Mouse (Mus musculus) thymus, postnatal 14 days (tissue): ENCODE measurements around the gene Vcp.

Source experiments
- DNase-seq: peaks from one replicate; pipeline ENCODE4 v3.0.0; 2021

Gene Vcp

DNA sequence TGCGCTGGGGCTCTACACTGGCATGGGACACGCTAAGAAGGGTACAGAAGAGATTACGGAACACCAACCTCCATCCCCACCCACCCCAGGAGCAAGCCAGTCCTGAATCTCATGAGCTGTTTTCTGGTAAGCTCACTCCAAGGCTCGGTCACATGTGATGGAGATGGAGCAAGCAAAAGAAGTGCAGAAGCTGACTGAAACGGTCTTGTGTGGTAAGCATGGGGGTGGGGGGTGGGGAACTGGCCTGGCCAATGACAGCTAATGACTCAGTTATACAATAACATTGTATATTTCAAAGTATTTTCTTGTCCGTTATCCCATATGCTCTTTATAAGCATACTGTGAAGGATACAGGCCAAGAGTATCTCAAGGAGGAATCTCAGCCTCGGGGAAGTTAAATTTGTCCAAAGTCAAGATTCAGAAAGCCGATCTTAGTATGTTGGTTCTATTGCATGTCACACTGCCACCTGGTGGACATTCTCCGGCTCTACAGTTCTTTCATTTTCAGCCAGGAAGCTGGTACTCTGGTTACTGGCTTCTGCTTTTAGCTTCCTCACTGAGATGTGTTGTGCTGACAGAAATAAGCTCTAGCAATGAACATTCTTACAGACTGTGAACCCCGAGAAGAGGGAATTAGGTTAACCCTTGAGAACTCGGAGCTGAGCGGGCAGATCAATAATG, 35.1 kb downstream of the Vcp start:
- peak; percentile 51 for DNase-seq

DNA sequence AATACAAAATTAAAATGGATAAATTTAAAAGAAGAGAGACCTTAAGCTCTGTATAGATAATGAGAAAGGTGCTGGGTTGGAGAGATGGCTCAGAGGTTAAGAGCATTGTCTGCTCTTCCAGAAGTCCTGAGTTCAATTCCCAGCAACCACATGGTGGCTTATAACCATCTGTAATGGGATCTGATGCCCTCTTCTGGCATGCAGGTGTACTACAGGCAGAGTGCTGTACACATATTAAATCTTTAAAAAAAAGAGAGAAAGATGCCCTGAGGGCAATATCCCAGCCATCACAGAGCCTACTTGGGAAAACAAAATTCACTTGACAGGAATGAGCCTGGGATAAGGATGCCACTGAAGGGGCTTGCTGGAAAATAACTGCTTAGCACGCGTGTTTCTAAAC, 36.8 kb downstream of the Vcp start:
- peak; percentile 40 for DNase-seq

DNA sequence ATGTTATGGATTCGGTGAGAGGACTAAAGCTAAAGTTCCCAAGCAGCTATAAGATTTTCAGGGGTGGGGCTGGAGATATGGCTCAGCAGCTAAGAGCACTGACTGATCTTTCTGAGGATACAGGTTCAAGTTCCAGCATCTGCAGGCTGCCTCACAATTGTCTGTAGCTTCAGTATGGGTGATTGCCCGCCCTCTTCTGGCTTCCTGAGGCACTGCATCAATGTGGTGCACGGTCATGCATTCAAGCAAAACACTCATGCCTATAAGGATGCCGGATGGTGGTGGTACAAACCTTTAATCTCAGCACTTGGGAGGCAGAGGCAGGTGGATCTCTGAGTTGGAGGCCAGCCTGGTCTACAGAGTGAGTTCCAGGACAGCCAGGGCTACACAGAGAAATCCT, 38.7 kb downstream of the Vcp start:
- peak; percentile 69 for DNase-seq

DNA sequence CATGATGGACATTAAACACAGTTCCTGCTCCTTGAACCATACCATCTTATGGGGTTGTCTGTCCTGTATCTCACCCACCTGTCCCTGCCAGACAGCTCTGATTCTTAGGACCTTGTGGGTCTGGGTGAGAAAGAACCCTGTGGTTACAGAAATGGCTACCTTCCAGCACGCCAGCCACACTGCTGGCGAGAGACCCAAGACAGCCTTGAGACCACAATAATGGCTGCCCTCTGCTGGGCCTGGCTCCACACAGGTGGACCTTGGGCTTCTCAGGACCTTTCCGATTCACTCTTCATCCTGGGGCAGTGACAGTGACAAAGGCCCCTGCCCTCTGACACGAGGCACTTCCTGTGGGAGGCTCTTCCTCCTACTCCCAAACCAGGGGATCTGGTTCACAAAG, 40.9 kb downstream of the Vcp start:
- DNase-seq, result no peak

DNA sequence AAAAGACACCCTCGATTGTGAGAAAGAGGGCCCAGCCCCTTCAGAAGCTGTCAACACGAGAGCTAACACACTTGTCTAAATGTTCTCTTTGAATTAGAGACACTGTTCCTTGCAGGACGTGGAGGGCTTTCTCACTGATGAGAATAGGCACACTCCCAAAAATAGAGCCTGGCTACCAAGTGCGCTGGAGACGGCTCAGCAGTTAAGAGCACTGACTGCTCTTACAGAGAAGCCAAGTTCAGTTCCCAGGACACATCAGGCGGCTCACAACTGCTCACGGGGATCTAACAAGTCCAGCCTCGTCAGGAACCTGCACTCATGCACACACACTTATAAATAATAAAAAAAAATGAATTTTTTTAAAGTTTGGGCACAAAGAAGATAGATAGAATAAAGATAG, 41.4 kb downstream of the Vcp start:
- no peak for DNase-seq

DNA sequence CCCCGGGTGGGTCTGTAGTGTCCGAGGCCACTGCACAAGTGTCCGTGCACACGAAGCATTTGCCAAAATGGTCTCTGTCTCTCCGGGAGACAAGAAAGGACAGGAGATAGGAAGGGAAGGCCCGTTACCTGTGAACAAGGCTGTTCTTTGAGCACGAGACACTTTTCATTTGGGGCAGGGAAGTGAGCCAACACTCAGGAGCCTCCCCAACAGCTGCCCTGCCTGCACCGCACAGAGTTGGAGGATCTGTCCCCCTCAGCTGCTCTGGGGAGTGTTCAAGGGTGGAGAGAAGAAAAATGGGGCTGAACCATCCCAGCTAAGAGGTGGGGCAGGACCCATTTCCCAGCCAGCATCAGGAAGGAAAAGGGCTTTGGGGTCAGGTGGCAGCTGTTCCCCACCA, 42.3 kb downstream of the Vcp start:
- DNase-seq, result no peak

DNA sequence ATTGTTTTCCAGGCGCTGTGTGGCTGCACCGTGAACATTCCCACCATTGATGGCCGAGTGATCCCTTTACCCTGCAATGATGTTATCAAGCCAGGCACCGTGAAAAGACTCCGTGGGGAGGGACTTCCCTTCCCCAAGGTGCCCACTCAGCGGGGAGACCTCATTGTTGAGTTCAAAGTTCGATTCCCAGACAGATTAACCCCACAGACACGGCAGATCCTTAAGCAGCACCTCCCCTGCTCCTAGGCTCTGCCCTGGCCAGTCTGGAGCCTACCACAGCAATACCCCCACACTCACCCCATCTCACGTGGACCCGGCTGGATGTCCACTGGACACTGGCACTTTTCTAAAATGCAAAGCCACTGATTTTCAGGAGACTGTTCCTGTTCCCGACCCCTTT, 43.0 kb downstream of the Vcp start:
- DNase-seq, result no peak

DNA sequence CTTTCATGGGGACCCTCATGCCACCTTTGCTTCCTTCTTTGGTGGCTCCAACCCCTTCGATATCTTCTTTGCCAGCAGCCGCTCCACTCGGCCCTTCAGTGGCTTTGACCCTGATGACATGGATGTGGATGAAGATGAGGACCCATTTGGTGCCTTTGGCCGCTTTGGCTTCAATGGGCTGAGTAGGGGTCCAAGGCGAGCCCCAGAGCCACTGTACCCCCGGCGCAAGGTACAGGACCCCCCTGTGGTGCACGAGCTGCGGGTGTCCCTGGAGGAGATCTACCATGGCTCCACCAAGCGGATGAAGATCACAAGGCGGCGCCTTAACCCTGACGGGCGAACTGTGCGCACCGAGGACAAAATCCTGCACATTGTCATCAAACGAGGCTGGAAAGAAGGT, 43.7 kb downstream of the Vcp start:
- DNase-seq, result no peak

DNA sequence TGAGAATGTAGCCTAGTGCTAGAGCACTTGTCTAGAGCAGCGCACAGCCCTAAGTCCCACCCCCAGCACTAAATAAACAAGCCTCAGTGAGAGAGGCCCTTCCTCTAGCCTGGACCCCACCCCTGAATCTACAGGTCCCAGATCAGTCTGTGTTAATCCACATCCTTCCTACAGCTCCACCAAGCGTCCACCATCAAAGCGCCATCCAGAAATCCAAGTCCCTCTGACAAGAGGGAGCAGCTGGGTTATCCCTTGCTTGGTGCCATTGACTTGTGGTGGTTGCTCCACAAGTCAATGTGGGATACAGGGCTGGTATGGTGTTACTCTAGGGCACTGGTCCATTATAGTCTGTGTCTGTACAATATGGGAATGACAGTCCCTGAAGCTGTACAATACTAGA, 45.1 kb downstream of the Vcp start:
- DNase-seq, result no peak

DNA sequence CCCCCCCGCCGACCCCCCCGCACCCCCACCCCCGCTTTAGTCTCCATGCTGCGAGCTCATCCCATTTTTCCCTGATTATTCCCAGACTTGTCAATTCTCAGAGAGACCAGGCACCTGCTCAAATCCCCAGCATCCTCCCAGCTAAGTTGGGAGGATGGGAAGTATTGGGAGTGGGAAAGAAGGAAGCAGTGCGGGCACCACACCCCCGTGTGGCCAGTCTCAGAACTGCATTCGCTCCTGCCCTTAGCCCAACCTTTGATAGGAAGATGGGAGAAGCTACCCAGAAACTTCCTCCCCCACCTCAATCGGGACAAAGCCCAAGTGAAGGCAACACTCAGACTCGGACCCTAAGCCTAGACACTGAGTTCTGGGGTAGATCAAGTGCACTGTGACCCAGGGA, 46.0 kb downstream of the Vcp start:
- DNase-seq, result peak; percentile 56

DNA sequence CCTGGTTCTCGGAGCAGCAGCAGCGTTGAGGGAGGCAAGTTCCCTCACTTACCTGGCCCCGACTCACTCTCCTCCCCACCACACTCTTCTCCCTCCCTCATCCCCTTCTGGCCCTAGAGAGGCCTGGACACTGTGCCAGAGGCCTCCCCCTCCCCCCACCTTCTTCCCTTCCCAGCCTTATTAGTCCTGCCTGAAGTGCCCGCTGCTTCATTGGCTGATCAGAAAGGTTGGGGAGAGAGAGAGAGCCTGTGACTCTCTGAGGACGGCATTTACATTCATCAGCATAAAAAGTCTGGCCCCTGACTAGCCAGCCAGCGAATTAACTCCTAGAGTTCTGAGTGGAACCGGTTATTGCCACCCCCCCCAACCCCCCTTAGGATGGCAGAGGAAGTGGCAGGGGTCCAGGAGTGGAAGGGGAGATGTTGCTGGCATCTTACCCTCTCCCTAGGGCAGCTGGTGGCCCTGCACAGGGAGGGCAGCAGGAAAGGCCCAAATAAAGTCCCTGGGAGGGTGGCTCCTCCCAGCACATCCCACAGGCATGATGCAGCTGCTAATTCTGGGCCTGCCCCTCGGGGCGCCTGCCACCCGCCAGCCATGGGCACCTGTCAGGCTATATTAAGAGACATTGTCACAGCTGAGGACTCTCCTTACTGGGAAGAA, 46.7 kb downstream of the Vcp start:
- DNase-seq, result no peak

DNA sequence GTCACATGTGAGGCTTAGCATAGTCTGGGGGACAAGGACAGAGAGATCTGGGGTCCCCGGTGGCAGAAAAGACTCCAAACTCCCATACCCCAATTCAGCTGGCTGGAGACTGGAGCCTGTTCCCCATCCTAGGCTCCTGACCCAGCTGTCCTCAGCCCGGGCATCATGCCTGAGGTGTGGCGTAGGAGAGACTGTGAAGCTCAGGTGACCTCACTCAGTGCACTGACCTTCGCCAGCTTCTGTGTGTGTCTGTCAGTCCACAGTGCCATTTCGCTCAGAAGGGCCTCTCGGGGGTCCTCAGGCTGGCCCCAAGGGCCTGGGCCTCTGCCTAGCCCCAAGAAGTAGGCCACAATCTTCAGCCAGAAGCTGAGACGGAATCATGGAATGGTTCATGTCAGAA, 47.7 kb downstream of the Vcp start:
- DNase-seq, result no peak

DNA sequence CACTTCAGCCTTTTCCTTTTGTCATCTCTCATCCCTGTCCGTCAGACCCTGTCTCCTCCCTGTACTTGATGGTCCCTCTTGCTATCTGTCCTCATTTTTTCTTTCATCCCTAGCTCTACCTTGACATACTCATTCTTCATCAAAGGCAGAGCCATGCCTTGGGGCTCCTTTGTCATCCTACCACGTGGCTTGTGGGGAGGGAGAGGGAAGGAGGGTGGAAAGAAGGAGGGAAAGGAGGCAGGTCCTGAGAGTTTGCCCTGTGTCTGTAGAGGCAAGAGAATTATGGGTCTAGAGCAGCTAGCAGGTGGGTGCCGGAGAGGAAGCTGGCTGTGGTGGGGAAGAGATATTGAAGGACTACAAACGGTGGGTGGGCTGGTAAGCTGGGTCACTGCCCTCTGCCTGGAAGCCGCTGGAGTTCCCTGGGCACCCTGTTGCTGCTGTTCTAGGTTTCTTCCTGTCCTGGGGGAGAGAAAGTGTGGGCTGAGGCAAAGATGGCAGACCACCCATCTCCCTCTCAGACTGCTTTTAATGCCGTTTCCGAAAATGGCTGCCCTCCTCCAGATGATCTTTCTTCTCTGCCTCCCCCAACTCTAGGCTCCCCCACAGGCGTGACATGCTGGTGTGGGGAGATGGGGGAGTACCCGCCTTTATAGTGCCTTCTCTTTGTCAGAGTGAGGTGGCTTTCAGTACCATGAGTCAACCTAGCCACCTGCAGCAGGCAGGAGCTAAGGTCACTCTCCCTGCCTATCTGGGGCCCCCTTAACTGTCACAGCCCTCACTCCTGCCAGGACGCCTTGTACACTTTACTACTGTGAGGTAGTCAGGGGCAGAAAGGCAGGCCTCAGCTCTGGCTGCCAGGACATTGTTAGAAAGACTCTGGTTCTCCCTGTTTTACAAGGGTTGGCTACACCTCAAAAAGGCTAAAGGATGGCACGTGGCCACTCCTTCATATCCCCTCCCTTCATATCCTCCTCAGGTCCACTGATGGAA, 48.8 kb downstream of the Vcp start:
- DNase-seq, result no peak

DNA sequence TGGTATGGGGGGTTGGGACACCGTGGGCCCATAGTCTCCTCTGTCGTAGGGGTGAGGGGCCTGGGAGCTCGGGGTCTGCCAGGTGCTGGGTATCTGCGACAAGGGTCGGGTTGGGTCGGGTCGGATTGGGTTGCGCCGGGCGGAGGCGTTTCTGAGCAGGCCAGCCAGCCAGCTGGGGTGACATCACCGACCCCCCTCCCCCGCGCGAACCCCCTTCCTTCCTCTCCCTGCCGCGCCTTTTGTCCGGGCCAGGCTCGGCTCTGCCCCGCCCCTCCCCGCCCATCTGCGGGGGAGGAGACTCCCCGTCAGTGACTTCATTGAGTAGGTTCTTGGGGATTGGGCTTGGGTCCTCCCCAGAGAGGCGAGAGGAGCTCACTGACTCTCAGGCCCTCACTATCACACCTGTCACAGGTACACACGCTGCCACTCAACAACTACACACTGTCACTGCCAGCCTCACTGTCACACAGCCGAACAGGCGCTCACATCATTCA, 50.2 kb downstream of the Vcp start:
- DNase-seq, result peak; percentile 95

DNA sequence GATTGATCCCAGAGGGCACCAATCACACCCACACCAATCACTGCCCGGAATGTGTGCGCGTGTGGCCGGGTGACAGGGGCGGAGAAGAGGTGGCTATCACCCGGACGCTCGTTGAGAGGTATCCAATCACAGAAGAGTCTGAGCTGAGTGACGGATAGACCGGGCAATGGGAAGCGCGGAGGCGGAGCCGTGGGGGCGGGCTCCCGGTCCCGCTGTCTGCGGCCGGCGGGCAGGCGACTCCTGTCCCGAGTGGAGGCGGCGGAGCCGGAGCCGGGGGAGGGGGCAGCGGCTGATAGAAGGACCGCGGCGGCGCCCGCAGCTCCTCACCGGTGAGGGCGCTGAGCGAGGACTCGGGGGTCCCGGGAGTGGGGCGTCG, 50.6 kb downstream of the Vcp start, which contains the start of gene Dnajb5:
TSS of gene Dnajb5 (plus strand) at position 139 of the 376 bp plus-strand sequence.
- peak; percentile 94 for DNase-seq

DNA sequence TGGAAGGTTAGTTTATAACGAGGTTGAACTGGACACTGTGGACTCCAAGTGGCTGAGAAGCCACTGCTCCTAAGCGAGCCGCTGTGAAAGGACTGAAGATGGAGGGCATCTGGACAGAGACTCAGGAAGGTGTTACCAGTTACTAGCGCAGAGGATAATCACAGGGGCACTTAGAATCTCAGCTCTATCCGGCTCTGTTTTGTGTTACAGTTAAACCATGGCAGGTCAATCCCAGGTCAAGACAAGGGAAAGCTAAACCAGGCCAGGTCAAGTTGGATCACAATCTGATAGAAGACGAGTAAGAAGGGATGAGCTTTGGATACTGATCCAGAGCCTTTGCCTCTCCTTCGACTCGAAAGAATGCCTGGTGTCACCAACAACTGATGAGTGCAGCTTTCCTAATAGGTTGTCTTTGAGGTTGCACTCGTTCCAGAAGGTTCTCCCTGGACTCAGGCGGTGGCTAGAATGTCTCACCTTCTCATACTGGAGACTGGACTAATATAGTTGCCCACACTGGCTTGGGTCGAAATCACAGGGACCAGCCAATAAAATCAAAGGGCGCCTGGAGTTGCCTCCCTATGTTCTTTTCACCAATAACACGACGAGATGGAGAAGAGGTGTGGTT, 51.1 kb downstream of the Vcp start:
- no peak for DNase-seq

DNA sequence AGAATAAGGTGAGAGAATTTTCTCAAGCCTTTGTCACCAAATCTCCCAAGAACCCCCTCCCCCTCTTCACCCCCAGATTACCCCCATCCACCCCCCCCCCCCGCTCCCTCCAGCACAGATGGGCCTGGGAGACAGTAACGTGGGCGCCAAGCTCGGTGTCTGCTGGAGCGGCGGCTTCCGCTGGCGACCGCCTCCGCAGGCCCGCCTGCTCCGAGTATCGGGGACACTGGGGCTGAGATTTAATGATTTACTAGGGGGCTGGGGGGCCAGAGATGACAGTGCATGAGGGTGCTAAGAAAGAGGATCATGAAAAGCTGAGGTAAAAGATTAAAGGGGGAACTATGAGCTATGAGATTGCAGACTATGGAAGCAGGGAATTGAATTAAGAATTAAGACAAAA, 51.8 kb downstream of the Vcp start:
- no peak for DNase-seq

DNA sequence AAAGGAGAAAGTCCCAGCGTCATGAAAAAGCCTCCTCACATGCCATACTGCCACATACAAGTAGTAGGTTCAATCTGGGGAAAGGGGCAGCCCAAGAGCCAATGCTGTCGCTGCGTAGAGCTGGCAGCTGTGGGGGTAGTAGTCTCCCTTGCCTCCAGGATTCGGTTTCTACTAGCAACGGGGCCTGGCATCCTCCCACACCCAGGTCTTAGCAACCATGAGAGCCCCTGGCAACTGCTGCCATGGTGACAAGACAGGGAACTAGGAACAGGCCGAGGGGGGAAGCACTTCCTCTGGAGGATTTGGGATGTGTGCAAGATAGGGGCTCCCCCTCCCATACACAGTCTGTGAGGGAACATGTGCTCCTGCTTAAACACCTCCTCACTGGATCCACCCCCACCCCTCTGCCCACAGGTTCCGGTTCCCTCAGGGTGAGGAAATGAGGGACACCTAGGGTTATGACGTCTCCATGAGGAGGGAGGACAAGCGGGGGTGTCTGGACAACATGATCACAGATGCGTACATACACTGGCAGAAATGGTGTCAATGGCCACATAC, 53.5 kb downstream of the Vcp start:
- DNase-seq, result no peak

DNA sequence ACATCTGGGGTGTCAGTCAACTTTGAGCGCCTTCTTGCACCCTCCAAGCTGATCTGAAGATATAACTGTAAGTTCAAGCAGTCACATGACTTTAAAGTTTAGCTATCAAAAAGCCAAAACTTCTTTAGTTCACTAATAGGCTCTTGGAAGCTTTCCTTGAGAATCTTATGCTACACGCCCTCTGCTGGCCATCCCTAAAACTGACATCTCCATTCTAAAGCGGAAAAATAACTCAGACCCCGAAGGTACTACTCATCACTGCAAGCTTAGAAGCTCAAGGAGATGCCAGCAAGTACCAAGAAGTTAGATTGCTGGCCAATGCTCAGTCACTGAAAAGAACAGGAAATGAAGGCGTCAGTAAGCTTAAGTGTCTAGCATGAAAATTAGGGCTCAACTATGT, 54.4 kb downstream of the Vcp start:
- peak; percentile 51 for DNase-seq

DNA sequence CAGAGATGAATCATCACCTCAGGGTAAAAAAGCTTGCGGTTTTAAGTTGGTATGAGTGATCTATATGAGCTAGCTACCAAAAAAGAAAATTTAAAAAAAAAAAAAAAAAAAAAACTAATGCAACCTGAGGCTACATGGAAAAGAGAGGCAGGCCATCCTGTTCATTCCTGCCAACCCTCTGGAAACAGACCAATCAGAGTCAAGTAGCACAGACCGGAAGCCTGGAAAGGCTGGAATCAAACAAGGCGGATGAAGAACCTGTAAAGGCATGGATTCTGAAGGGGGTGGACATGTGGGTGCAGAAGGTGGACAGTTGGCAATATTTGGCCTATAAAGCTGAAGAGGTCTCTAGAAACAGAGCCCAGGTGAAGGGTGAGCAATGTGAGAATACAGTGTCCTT, 54.9 kb downstream of the Vcp start:
- DNase-seq, result no peak

DNA sequence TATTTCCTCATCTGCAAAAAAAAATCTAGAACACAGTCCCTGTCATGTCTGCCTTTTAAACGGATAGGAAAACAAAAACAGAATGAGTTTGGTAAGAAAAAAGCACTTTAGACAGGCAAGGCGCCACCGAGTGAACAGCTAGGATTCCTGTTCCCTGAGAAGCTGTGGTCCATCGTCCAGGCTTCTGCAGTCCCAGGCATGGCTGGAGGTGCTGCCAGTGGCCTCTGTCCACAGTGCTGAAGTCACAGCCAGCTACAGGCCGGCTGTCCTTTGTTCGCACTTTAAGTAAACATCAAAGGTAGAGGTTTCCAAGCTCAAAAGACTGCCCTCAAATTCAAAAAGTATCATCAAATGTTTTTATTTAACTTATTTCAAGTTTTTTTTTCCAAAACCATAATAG, 55.3 kb downstream of the Vcp start:
- DNase-seq, result no peak

DNA sequence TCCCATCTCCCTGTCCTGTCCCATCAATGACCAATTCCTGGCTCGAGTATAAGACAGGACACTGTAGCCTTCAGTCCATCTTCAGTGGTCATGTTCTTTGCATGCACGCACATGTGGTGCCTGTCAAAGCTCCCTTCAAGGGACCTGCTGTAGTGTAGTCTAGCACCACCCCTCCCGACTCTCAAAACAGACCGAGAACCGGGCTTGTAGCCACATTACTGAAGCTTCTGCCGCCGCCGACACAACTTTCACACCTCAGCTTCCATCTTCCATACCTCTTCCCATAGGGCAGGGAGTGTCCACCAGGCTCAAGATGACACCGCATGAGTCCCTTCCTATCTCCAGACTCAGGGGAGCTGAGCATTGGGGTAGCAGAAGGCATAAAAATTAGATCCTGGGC, 56.1 kb downstream of the Vcp start:
- no peak for DNase-seq

DNA sequence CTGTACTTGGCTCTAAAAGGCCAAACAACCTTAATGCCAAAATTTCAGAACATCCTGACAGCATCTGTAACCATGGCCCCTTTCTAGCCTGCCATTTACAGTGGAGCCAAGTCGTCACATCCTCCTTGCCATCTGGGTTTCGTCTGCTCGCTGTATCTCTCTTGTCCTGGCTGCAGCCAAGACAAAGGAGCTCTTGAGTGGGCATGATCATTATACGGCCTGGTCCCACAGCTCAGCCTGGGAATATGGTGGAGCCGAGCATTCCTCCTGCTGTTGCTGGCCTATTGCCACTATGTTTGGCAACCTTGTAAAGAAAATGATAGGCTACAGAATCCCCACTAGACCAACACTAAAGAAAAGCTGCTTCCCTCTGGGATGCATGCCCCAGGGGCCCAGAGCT, 57.0 kb downstream of the Vcp start:
- DNase-seq, result no peak
